Mouse (Mus musculus) limb, embryonic 10.5 days (tissue): ENCODE results near the gene Npc2. TPM values are rescaled to one million over a fixed set of nuclear protein-coding genes. Genes with fewer than 3 reads are reported as not detected.

Source experiments
- DNase-seq: peaks from one replicate; pipeline ENCODE4 v3.0.0-alpha.2; 2017; ENCODE audit warnings: low spot score
- H3K27ac ChIP-seq: fragments of 300-500 bp; sonication (generic); 2 replicates; pipeline ENCODE4 v1.5.1; 2016; ENCODE audit warnings: mild to moderate bottlenecking
- H3K27me3 ChIP-seq: fragments of 300-500 bp; sonication (generic); 2 replicates; pipeline ENCODE4 v1.6.1; 2016; ENCODE audit warnings: low read depth, mild to moderate bottlenecking; ENCODE audit not compliant: poor library complexity, severe bottlenecking
- H3K36me3 ChIP-seq: fragments of 300-500 bp; sonication (generic); 2 replicates; pipeline ENCODE4 v1.6.1; 2016; ENCODE audit warnings: mild to moderate bottlenecking, moderate library complexity
- H3K4me1 ChIP-seq: fragments of 300-500 bp; sonication (generic); 2 replicates; pipeline ENCODE4 v1.6.1; 2016
- H3K4me3 ChIP-seq: fragments of 300-500 bp; sonication (generic); 2 replicates; pipeline ENCODE4 v1.5.1; 2016; ENCODE audit warnings: mild to moderate bottlenecking, moderate library complexity
- H3K9me3 ChIP-seq: fragments of 300-500 bp; sonication (generic); replicated peaks from 2 replicates; pipeline ENCODE4 v1.6.1; 2016; ENCODE audit warnings: mild to moderate bottlenecking
- WGBS: fragments of 180-500 bp; shearing (Covaris S2); methylation state at CpG from one replicate; pipeline ENCODE4 v1.1.7; 2016; 5-methylcytosine and 5-hydroxymethylcytosine counted together
- polyA plus RNA-seq: library from polyadenylated mRNA; unstranded; fragments of >200 nt; fragmentation: Nextera tagmentation; extraction: Ambion mirVana; gene quantifications from 2 replicates; pipeline ENCODE4 v1.2.1, GENCODE M21; 2016

The Npc2 gene
- polyA plus RNA-seq, 1 experiment from 2014 or later, result 62.5 TPM

DNA sequence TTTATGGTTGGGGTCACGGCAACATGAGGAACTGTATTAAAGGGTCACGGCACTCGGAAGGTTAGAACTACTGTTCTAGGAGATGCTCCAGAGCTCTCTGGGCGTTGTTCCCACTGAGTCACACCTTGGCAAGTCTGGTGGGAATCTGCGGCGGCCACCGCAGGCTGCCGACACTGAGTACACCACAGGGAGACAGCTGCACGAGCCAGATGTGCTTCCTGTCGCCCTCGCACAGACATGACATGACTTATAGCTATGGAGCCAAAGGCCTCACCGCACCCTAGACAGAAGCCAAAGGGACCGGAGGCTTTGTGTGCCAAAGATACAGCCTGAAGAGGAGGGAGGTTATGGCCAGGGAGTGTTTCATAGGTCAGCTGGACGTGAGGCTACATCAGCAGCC is 22.3 kb downstream of the Npc2 start:
- peaks cover 17% of the 10 kb centered on the region for H3K4me1 ChIP-seq
- no peaks in the 10 kb centered on the region for H3K27me3 ChIP-seq
- no peak overlapping the region for H3K27ac ChIP-seq
- 53% methylated on average over 14 of the region's 14 CpGs for WGBS
- DNase-seq, result no peak
- H3K36me3 ChIP-seq, result peaks cover 11% of the 10 kb centered on the region
- H3K9me3 ChIP-seq, result no peaks in the 10 kb centered on the region
- H3K4me3 ChIP-seq, result no peak overlapping the region

DNA sequence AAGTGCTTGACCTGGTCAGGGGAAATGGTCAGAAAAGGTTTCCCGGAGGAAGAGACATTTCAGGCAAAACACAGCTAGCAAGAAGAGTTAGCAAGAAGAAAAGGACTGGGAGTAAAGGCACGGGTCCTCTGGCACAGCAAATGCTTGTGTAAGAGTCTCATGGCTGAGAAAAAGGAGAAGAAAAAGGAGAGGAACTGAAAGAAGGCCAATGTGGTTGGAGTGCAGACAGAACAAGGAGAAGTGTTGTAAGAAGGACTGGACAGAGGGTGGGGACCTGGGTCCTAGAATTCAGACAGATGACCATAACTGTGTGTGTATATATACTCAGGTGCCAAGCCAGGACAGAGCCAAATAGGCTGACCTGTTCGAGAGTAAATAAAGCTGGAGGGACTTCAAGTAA is 24.8 kb downstream of the Npc2 start:
- no peaks in the 10 kb centered on the region for H3K9me3 ChIP-seq
- H3K27me3 ChIP-seq, result no peaks in the 10 kb centered on the region
- H3K4me1 ChIP-seq, result peaks cover 17% of the 10 kb centered on the region
- DNase-seq, result no peak
- H3K27ac ChIP-seq, result no peak overlapping the region
- no peaks in the 10 kb centered on the region for H3K36me3 ChIP-seq
- 68% methylated on average over 3 of the region's 3 CpGs for WGBS
- H3K4me3 ChIP-seq, result no peak overlapping the region

DNA sequence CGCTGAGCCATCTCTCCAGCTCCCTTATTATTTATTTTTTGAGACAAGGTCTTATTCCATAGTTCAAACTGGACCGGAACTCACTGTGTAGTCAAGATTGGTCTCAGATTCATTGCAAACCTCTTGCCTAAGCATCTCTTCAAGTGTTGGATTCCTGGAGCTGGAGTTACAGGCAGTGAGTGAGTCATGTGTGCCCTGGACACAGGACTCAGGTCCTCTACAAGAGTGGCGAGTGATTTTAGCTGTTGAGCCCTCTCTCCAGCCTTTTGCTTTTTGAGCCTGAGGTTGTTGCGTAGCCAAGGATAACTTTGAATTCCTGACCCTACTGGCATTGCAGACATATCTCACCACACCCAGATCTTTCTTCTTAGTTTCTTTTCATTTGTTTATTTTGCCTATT is 27.3 kb downstream of the Npc2 start:
- Histone ChIP-seq H3K4me3 (no peak overlapping the region), H3K36me3 (no peaks in the 10 kb centered on the region), H3K27ac (no peak overlapping the region), H3K9me3 (no peaks in the 10 kb centered on the region), H3K4me1 (0 out of 2 replicates have a peak, but pooled peaks cover under 1% of the 10 kb centered on the region), H3K27me3 (no peaks in the 10 kb centered on the region)
- 67% methylated on average over 4 of the region's 4 CpGs for WGBS
- no peak for DNase-seq

DNA sequence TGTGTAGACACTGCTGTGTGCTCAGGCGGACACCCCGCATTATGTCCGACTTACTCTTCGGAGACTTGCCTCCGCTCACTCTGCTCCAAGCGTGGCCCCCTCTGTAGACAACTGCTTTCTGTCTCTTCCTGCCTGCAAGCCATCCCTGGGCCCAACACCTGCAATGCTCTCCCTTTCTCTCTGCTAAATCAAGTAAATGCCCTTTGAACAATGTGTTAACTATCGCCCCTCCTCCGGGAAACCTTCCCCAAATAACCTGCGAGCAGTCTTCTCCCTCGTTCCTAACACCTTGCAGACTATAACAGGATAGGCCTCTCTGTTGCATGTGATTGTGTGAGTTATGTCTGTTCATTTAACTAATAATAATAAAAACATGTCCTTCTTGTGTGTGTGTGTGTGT is 29.5 kb downstream of the Npc2 start:
- Histone ChIP-seq H3K27me3 (no peaks in the 10 kb centered on the region), H3K36me3 (no peaks in the 10 kb centered on the region), H3K9me3 (no peaks in the 10 kb centered on the region), H3K27ac (no peak overlapping the region), H3K4me3 (no peak overlapping the region), H3K4me1 (no peaks in the 10 kb centered on the region)
- 83% methylated on average over 10 of the region's 10 CpGs for WGBS
- DNase-seq, result no peak

DNA sequence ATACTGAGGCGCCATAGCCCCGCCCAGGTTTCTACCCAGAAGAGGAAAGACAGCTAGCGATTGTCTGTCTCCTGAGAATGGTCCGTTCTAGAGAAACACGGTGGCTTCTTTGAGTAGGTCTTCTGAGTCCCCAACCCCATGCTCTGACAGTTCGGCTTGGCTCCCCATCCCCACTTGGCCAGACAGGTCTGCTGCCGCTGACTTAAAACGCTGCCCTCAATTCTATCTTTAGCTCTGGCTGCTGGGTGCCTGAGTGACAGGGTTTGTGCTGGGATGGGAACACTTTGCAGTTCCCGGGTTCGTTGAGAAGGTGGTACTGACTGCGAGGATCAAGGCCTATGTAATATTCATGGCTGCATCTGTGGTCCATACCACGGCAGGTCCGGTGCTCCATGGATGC is 39.6 kb downstream of the Npc2 start:
- no peaks in the 10 kb centered on the region for H3K4me1 ChIP-seq
- no peaks in the 10 kb centered on the region for H3K9me3 ChIP-seq
- no peaks in the 10 kb centered on the region for H3K27me3 ChIP-seq
- no peak overlapping the region for H3K4me3 ChIP-seq
- DNase-seq, result no peak
- H3K27ac ChIP-seq, result no peak overlapping the region
- H3K36me3 ChIP-seq, result no peaks in the 10 kb centered on the region
- 71% methylated on average over 13 of the region's 13 CpGs for WGBS

DNA sequence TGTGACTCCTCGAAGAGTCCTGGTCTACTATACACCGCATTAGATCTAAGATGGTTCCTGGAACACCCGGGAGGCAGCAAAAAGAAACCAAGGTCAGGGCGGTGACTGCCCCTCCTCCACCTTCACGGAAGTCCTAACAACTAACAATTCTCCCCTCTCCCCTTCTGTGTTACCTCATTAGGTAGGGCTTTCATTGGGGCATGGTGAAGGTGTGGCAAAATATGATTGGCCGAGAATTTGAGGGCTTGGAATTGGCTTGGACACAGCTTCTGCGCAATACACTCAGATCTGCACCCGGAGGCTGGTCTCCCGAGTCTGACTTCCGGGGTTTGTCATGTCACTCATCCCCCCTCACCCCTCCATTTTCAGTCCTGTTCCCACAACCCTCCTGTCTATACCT is 44.5 kb downstream of the Npc2 start:
- Histone ChIP-seq H3K27me3 (no peaks in the 10 kb centered on the region), H3K4me3 (no peak overlapping the region), H3K9me3 (no peaks in the 10 kb centered on the region), H3K27ac (no peak overlapping the region), H3K4me1 (peaks cover 5% of the 10 kb centered on the region; the same call in 1 of the 2 replicates), H3K36me3 (no peaks in the 10 kb centered on the region)
- WGBS, result 92% methylated on average over 10 of the region's 10 CpGs
- DNase-seq, result no peak

DNA sequence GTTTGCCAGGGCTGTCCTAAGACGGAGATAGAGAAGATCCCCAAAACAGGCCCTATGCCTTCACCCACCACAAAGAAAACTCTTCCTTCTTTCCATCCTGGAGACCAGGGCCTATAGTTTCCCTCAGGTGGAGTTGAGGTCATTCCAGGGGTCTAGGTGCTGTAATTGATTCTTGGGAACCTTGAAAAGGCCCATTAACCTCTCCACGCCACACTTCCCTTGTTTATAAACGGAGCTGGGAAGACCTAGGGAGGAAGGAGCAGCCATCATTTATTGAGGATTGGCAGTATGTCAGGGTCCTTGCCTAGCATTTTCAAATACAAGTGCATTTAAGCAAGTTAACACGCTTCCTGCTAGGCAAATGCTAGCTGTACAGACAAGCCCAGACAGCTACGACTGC is 45.5 kb downstream of the Npc2 start:
- Histone ChIP-seq H3K27me3 (no peaks in the 10 kb centered on the region), H3K27ac (no peak overlapping the region), H3K4me1 (peaks cover 5% of the 10 kb centered on the region; the same call in 1 of the 2 replicates), H3K4me3 (no peak overlapping the region), H3K9me3 (no peaks in the 10 kb centered on the region), H3K36me3 (no peaks in the 10 kb centered on the region)
- DNase-seq, result no peak
- WGBS, result 57% methylated on average over 5 of the region's 5 CpGs

DNA sequence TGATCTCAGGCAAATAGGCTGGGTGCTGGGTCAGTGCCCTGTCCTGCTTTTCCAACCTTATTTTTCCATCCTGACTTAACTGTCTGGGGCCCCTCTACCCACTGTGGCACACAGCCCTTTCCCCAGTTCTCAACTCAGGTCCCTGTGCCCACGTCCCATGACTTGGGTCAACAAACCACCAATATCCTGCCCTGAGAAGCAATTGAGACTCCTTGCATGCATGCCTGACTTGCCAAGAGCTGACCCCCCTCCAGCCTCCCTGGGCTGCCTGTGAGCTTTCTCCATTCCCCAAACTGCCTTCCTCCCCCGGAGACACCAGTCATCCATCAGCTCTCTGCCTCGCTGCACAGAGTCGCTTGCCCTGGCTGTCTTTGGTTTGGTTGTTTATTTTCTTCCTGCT is 46.0 kb downstream of the Npc2 start:
- no peak overlapping the region for H3K27ac ChIP-seq

DNA sequence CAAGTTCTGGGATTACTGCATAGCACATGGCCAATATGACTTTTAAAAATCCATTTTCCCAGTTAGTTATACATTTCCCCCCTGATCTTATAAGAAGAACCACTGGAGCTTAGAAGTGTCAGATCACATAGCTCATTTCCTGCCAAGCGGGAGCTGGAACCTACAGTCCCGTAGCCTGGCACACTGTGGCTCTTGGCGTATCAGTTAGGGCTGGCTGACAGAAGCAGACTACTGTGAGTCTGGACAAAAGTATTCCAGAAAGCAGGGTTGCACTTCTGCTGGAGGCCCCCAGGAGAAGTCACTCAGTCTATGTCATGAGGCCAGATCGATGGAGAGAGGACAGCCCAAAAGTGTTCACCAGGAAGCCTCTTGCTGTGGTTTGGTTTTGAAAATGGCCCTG is 46.6 kb downstream of the Npc2 start:
- WGBS, result 92% methylated on average over 4 of the region's 4 CpGs
- DNase-seq, result no peak
- Histone ChIP-seq H3K36me3 (no peaks in the 10 kb centered on the region), H3K27ac (no peak overlapping the region), H3K9me3 (no peaks in the 10 kb centered on the region), H3K4me3 (no peak overlapping the region), H3K27me3 (no peaks in the 10 kb centered on the region), H3K4me1 (peaks cover 5% of the 10 kb centered on the region; the same call in 1 of the 2 replicates)

More for the DNA sequence above, 46.0 kb downstream of the Npc2 start:
- no peak overlapping the region for H3K4me3 ChIP-seq
- 34% methylated on average over 4 of the region's 4 CpGs for WGBS
- H3K36me3 ChIP-seq, result no peaks in the 10 kb centered on the region
- DNase-seq, result no peak
- H3K9me3 ChIP-seq, result no peaks in the 10 kb centered on the region
- H3K27me3 ChIP-seq, result no peaks in the 10 kb centered on the region
- peaks cover 5% of the 10 kb centered on the region; the same call in 1 of the 2 replicates for H3K4me1 ChIP-seq

DNA sequence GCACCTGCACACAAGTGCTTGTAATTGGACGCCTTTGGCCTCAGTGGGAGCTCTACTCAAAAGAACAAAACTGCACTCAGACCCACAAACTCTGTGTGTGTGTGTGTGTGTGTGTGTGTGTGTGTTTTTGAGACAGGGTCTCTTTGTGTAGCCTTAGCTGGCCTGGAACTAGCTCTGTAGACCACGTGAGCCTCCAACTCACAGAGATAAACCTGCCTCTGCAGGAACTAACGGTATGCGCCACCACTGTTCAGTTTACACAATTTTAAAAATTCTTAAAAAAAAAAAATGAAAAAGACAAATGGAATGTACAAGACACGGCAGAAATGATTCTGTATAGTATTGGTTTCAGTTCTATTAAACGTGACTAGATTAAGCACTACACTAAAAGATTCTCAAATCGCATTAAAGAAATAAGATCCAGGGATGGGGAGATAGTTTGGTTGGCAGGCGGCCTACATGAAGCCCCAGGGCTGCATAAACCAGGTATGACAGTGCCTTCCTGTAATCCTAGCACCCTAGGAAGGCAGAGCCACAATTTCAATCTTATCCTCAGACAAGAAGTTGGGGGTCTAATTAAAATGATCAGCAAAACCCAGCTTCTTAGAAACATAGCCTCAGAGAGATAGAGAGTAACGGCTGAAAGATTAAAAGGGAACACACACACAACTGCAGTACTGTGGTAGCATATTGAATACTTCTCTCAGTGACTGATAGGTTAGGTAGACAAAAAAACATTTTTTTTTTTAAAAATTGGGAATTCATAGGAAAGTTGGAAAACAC is 54.3 kb downstream of the Npc2 start:
- DNase-seq, result no peak
- Histone ChIP-seq H3K9me3 (no peaks in the 10 kb centered on the region), H3K36me3 (no peaks in the 10 kb centered on the region), H3K27me3 (no peaks in the 10 kb centered on the region), H3K4me1 (no peaks in the 10 kb centered on the region), H3K4me3 (no peak overlapping the region), H3K27ac (no peak overlapping the region)
- WGBS, result 92% methylated on average over 9 of the region's 9 CpGs

DNA sequence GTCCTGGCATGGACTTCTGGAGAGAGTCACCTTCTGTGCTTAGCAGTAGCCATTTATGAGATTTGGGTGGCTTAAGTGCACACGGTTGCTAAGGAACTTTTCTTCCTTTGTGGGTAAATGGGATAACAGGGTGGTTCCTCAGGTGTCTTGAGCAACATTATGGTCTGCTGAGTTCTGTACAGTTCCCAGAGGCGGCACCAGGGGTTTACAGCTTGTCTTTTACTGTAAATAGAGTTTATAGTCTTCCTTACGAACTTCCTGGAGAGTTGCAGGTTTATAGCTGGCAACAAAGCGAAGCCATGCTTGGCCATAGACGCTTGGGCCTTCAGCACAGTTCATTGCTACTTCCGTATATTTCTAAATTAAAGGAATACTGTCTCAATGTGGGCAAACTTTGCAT is 58.4 kb downstream of the Npc2 start:
- no peaks in the 10 kb centered on the region for H3K27me3 ChIP-seq
- 80% methylated on average over 6 of the region's 6 CpGs for WGBS
- H3K9me3 ChIP-seq, result no peaks in the 10 kb centered on the region
- no peak overlapping the region for H3K27ac ChIP-seq
- no peak for DNase-seq
- no peaks in the 10 kb centered on the region for H3K36me3 ChIP-seq
- no peak overlapping the region for H3K4me3 ChIP-seq
- H3K4me1 ChIP-seq, result no peaks in the 10 kb centered on the region

DNA sequence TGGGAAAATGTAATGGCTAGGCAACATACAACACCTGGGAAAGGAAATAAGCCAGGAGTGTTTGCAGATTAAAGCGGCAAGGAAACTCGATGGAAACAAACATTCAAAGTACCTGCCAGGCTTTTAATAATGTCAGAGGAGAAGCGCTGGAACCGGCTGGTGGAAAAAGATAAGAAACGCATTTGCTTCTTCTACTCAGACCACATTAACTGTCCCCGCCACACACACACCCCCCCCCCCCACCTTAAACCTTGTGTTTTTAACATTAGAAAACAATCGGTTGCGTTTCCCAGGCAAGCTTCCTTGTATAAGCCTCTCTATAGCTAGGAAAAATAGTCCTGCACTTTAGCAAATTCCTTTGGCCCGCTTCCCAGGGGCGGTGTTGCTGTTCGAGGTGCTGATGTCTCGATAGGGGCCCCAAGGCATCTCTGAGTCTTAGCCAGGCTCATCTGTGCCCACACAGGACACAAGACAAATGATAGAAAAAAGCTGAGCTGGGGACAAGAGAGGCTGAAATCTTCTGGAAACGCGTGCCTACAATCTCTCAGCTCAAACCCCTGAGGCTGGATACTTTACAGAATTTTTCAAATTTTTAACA is 63.0 kb downstream of the Npc2 start:
- no peak overlapping the region for H3K27ac ChIP-seq
- no peaks in the 10 kb centered on the region for H3K36me3 ChIP-seq
- H3K4me3 ChIP-seq, result no peak overlapping the region
- H3K4me1 ChIP-seq, result peaks cover 9% of the 10 kb centered on the region; the same call in 1 of the 2 replicates
- no peaks in the 10 kb centered on the region for H3K9me3 ChIP-seq
- 32% methylated on average over 14 of the region's 14 CpGs for WGBS
- peak; percentile 33 for DNase-seq
- no peaks in the 10 kb centered on the region for H3K27me3 ChIP-seq

DNA sequence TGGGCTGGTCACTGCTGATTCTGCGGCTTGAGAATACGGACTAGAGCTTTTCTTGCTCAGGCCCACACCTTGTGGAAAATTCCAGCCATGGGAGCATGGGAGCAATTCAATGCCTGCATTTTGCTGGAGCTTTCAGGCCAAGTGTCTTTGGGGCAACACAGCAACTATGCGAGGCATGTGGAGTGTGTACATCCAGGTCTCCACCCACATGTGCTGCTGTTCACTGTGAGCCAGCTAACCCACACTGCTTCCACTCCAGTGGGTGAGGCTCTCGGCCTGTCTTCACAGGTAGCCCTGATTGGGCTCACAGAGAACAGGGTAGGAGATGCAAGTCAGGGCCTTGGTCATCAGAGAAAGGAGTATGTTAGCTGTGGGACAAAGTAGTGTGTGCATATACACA is 65.1 kb downstream of the Npc2 start:
- 87% methylated on average over 4 of the region's 4 CpGs for WGBS
- H3K4me3 ChIP-seq, result no peak overlapping the region
- no peak for DNase-seq
- no peaks in the 10 kb centered on the region for H3K36me3 ChIP-seq
- H3K27ac ChIP-seq, result no peak overlapping the region
- H3K4me1 ChIP-seq, result peaks cover 9% of the 10 kb centered on the region; the same call in 1 of the 2 replicates
- no peaks in the 10 kb centered on the region for H3K9me3 ChIP-seq
- H3K27me3 ChIP-seq, result 0 out of 2 replicates have a peak, but pooled peaks cover under 1% of the 10 kb centered on the region
